Mouse (Mus musculus): Measurements from ENCODE around the gene Vil1.

DNA sequence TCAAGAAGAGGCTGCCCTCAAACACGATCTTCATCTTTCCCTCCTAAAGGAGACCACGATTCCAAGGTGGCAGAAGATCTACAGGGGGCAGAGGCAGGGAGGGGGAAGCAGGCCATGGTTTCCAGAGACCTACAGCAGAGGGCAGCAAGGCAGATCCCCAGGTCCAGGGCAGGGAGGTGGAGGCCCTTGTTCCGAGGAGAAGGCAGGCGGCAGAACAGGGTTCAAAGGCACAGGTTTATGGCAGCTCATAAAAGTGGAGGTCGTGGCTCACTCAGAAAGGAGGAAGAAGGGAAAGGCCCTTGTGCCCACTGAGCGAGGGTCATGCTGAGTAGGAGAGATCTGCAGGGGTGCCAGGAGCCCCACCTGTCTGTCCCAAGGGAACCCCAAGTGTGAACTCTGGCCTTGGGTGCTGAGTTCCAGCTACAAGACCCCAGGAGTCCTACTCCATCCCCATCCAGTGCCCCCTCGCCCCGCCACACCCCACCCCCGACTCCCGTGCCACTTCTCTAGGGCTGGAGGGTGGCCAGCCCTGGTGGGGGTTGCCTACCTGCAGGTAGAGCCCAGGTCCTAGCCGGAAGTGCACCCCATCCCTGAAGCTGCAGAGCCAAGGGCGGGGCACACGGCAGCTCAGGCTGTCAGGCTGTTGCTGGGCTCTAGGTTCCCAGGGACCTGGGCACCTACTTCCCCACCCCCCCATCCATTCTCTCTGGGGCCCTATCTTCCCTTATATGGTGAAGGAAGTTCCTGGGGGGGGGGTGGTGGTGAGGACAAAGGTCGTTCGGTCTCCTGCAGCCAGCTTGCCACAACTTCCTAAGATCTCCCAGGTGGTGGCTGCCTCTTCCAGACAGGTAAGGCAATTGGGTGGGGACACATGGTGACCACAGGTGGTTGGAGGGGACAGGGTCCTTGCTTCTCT lies at the start of gene Vil1:
- TF ChIP-seq CTCF (IDR thresholded peaks at IDR 0.05; ENCODE audit: low read depth) (no peak), EP300 (IDR thresholded peaks at IDR 0.05; ENCODE audit: low read depth) (no peak)

Measured in liver, postnatal 0 days (tissue).